Mouse (Mus musculus): ENCODE data around the gene Oas1h. TPM values are rescaled to one million over a fixed set of nuclear protein-coding genes. Genes with fewer than 3 reads are reported as not detected.

Oas1h gene
- polyA plus RNA-seq (2014; fragmentation: Nextera tagmentation; extraction: Ambion mirVana): not detected in 2 replicates

- Histone ChIP-seq H3K36me3 (ENCODE audit: control insufficient read depth, insufficient read depth, low read length) (no peaks in the 10 kb centered on the region), H3K9me3 (replicated peaks; ENCODE audit: control insufficient read depth, low read length) (no peaks in the 10 kb centered on the region), H3K27me3 (ENCODE audit: control insufficient read depth, insufficient read depth, low read length) (no peaks in the 10 kb centered on the region), H3K4me3 (ENCODE audit: low read depth, low read length) (no peak within 1 kb of the TSS), H3K4me2 (no peak within 1 kb of the TSS), H3K4me1 (ENCODE audit: control insufficient read depth, insufficient read depth, low read length) (no peaks in the 10 kb centered on the region), H3K9ac (ENCODE audit: low read depth, low read length) (no peak within 1 kb of the TSS), H3K27ac (ENCODE audit: low read depth, low read length) (no peak within 1 kb of the TSS)
- no peak for ATAC-seq (replicated peaks; ENCODE audit: insufficient number of reproducible peaks, low FRiP score, low TSS enrichment)
- WGBS (ENCODE audit: insufficient replicate concordance): 43% methylated on average over 4 of the region's 4 CpGs
These were observed at the start of gene Oas1h for GRCm38 (mm10) chr5:120861121-120861520. Oas1h (plus strand) TSS chr5:120861421.

GRCm38 (mm10) chr5:120811951-120812819 lies 49.0 kb upstream of the Oas1h start, which contains the start of gene Oas1c:
Oas1c (minus strand) TSS chr5:120812514.
- no peaks in the 10 kb centered on the region for H3K27me3 ChIP-seq (ENCODE audit: control insufficient read depth, insufficient read depth, low read length)
- no peak; the same call in 1 of the 2 replicates for ATAC-seq (replicated peaks; ENCODE audit: insufficient number of reproducible peaks, low FRiP score, low TSS enrichment)
- no peaks in the 10 kb centered on the region for H3K36me3 ChIP-seq (ENCODE audit: control insufficient read depth, insufficient read depth, low read length)
- H3K4me2 ChIP-seq: peak within 1 kb of the TSS; percentile 61
- 8% methylated on average over 18 of the region's 18 CpGs for WGBS (ENCODE audit: insufficient replicate concordance)
- H3K4me1 ChIP-seq (ENCODE audit: control insufficient read depth, insufficient read depth, low read length): 0 out of 2 replicates have a peak, but pooled peaks cover 3% of the 10 kb centered on the region
- no peaks in the 10 kb centered on the region for H3K9me3 ChIP-seq (replicated peaks; ENCODE audit: control insufficient read depth, low read length)
- no peak within 1 kb of the TSS for H3K27ac ChIP-seq (ENCODE audit: low read depth, low read length)
- peak within 1 kb of the TSS; percentile 56 for H3K9ac ChIP-seq (ENCODE audit: low read depth, low read length)
- peak within 1 kb of the TSS; percentile 32 for H3K4me3 ChIP-seq (ENCODE audit: low read depth, low read length)

GRCm38 (mm10) chr5:120813023-120813422 lies 48.2 kb upstream of the Oas1h start:
- Histone ChIP-seq H3K4me2 (peak overlapping the region; percentile 61), H3K36me3 (ENCODE audit: control insufficient read depth, insufficient read depth, low read length) (no peaks in the 10 kb centered on the region), H3K27me3 (ENCODE audit: control insufficient read depth, insufficient read depth, low read length) (no peaks in the 10 kb centered on the region), H3K27ac (ENCODE audit: low read depth, low read length) (no peak overlapping the region), H3K9ac (ENCODE audit: low read depth, low read length) (no peak overlapping the region), H3K9me3 (replicated peaks; ENCODE audit: control insufficient read depth, low read length) (no peaks in the 10 kb centered on the region), H3K4me1 (ENCODE audit: control insufficient read depth, insufficient read depth, low read length) (0 out of 2 replicates have a peak, but pooled peaks cover 3% of the 10 kb centered on the region), H3K4me3 (ENCODE audit: low read depth, low read length) (peak overlapping the region; percentile 32; the same call in 1 of the 2 replicates)
- WGBS (ENCODE audit: insufficient replicate concordance): 67% methylated on average over 6 of the region's 6 CpGs
- ATAC-seq (replicated peaks; ENCODE audit: insufficient number of reproducible peaks, low FRiP score, low TSS enrichment): no peak

GRCm38 (mm10) chr5:120815949-120816348 lies 45.3 kb upstream of the Oas1h start:
- no peak for ATAC-seq (replicated peaks; ENCODE audit: insufficient number of reproducible peaks, low FRiP score, low TSS enrichment)
- H3K9ac ChIP-seq (ENCODE audit: low read depth, low read length): no peak overlapping the region
- 0 out of 2 replicates have a peak, but pooled peaks cover 2% of the 10 kb centered on the region for H3K9me3 ChIP-seq (replicated peaks; ENCODE audit: control insufficient read depth, low read length)
- no peak overlapping the region for H3K4me3 ChIP-seq (ENCODE audit: low read depth, low read length)
- no peaks in the 10 kb centered on the region for H3K27me3 ChIP-seq (ENCODE audit: control insufficient read depth, insufficient read depth, low read length)
- 0 out of 2 replicates have a peak, but pooled peaks cover 3% of the 10 kb centered on the region for H3K4me1 ChIP-seq (ENCODE audit: control insufficient read depth, insufficient read depth, low read length)
- H3K27ac ChIP-seq (ENCODE audit: low read depth, low read length): no peak overlapping the region
- no peak overlapping the region for H3K4me2 ChIP-seq
- H3K36me3 ChIP-seq (ENCODE audit: control insufficient read depth, insufficient read depth, low read length): no peaks in the 10 kb centered on the region
- 60% methylated on average over 3 of the region's 3 CpGs for WGBS (ENCODE audit: insufficient replicate concordance)

- Histone ChIP-seq H3K27ac (ENCODE audit: low read depth, low read length) (no peak overlapping the region), H3K4me2 (no peak overlapping the region), H3K36me3 (ENCODE audit: control insufficient read depth, insufficient read depth, low read length) (no peaks in the 10 kb centered on the region), H3K9me3 (replicated peaks; ENCODE audit: control insufficient read depth, low read length) (0 out of 2 replicates have a peak, but pooled peaks cover 2% of the 10 kb centered on the region), H3K27me3 (ENCODE audit: control insufficient read depth, insufficient read depth, low read length) (no peaks in the 10 kb centered on the region), H3K4me3 (ENCODE audit: low read depth, low read length) (no peak overlapping the region), H3K9ac (ENCODE audit: low read depth, low read length) (no peak overlapping the region), H3K4me1 (ENCODE audit: control insufficient read depth, insufficient read depth, low read length) (no peaks in the 10 kb centered on the region)
- ATAC-seq (replicated peaks; ENCODE audit: insufficient number of reproducible peaks, low FRiP score, low TSS enrichment): no peak
These were observed 42.2 kb upstream of the Oas1h start for GRCm38 (mm10) chr5:120818999-120819398.

- peaks cover 10% of the 10 kb centered on the region; the same call in 1 of the 2 replicates for H3K27me3 ChIP-seq (ENCODE audit: control insufficient read depth, insufficient read depth, low read length)
- H3K9me3 ChIP-seq (replicated peaks; ENCODE audit: control insufficient read depth, low read length): no peaks in the 10 kb centered on the region
- no peaks in the 10 kb centered on the region for H3K4me1 ChIP-seq (ENCODE audit: control insufficient read depth, insufficient read depth, low read length)
- H3K9ac ChIP-seq (ENCODE audit: low read depth, low read length): no peak overlapping the region
- H3K36me3 ChIP-seq (ENCODE audit: control insufficient read depth, insufficient read depth, low read length): no peaks in the 10 kb centered on the region
- no peak overlapping the region for H3K4me3 ChIP-seq (ENCODE audit: low read depth, low read length)
- no peak overlapping the region for H3K27ac ChIP-seq (ENCODE audit: low read depth, low read length)
- H3K4me2 ChIP-seq: no peak overlapping the region
- no peak for ATAC-seq (replicated peaks; ENCODE audit: insufficient number of reproducible peaks, low FRiP score, low TSS enrichment)
- WGBS (ENCODE audit: insufficient replicate concordance): 72% methylated on average over 4 of the region's 4 CpGs
These were observed 30.2 kb upstream of the Oas1h start for GRCm38 (mm10) chr5:120831031-120831430.

GRCm38 (mm10) chr5:120833335-120834280 lies 27.6 kb upstream of the Oas1h start:
- Histone ChIP-seq H3K27ac (ENCODE audit: low read depth, low read length) (no peak overlapping the region), H3K9me3 (replicated peaks; ENCODE audit: control insufficient read depth, low read length) (no peaks in the 10 kb centered on the region), H3K4me3 (ENCODE audit: low read depth, low read length) (no peak overlapping the region), H3K9ac (ENCODE audit: low read depth, low read length) (no peak overlapping the region), H3K4me1 (ENCODE audit: control insufficient read depth, insufficient read depth, low read length) (no peaks in the 10 kb centered on the region), H3K27me3 (ENCODE audit: control insufficient read depth, insufficient read depth, low read length) (peaks cover 10% of the 10 kb centered on the region; the same call in 1 of the 2 replicates), H3K4me2 (no peak overlapping the region), H3K36me3 (ENCODE audit: control insufficient read depth, insufficient read depth, low read length) (no peaks in the 10 kb centered on the region)
- no peak for ATAC-seq (replicated peaks; ENCODE audit: insufficient number of reproducible peaks, low FRiP score, low TSS enrichment)
- WGBS (ENCODE audit: insufficient replicate concordance): 18% methylated on average over 17 of the region's 17 CpGs

Data from heart, embryonic 11.5 days (tissue).